Mouse (Mus musculus): ENCODE data around the gene Tdp2.

The Tdp2 gene

GRCm38 (mm10) chr13:24831353-24832130 lies at the start of gene Tdp2, which contains the start of gene Acot13:
Gene Tdp2, plus strand, starts transcription at chr13:24831679.
Gene Acot13, minus strand, starts transcription at chr13:24831540.
- DNase-seq (ENCODE audit: low spot score) = peak; percentile 88

GRCm38 (mm10) chr13:24781916-24782315 lies 49.6 kb upstream of the Tdp2 start:
- DNase-seq (ENCODE audit: low spot score) = no peak

- DNase-seq (ENCODE audit: low spot score) = no peak
These were observed 45.4 kb upstream of the Tdp2 start for GRCm38 (mm10) chr13:24786014-24786490.

- no peak for DNase-seq (ENCODE audit: low spot score)
These were observed 44.0 kb upstream of the Tdp2 start for GRCm38 (mm10) chr13:24787477-24787876.

GRCm38 (mm10) chr13:24791349-24791748 lies 40.1 kb upstream of the Tdp2 start:
- DNase-seq (ENCODE audit: low spot score) = no peak

GRCm38 (mm10) chr13:24792411-24793045 lies 39.0 kb upstream of the Tdp2 start:
- DNase-seq (ENCODE audit: low spot score) = no peak

- no peak for DNase-seq (ENCODE audit: low spot score)
These were observed 32.8 kb upstream of the Tdp2 start for GRCm38 (mm10) chr13:24798686-24799085.

GRCm38 (mm10) chr13:24799378-24799777 lies 32.1 kb upstream of the Tdp2 start:
- no peak for DNase-seq (ENCODE audit: low spot score)

GRCm38 (mm10) chr13:24799925-24800673 lies 31.4 kb upstream of the Tdp2 start:
- DNase-seq (ENCODE audit: low spot score) = peak; percentile 54

GRCm38 (mm10) chr13:24800674-24801307 lies 30.7 kb upstream of the Tdp2 start:
- DNase-seq (ENCODE audit: low spot score) = peak; percentile 96

GRCm38 (mm10) chr13:24801308-24801921 lies 30.1 kb upstream of the Tdp2 start, which contains the start of gene BC005537:
Gene BC005537, plus strand, starts transcription at chr13:24801657.
- DNase-seq (ENCODE audit: low spot score) = no peak

GRCm38 (mm10) chr13:24802131-24802691 lies 29.3 kb upstream of the Tdp2 start:
- DNase-seq (ENCODE audit: low spot score) = peak; percentile 46

GRCm38 (mm10) chr13:24803196-24803595 lies 28.3 kb upstream of the Tdp2 start:
- no peak for DNase-seq (ENCODE audit: low spot score)

- DNase-seq (ENCODE audit: low spot score) = no peak
These were observed 25.4 kb upstream of the Tdp2 start for GRCm38 (mm10) chr13:24806079-24806478.

- no peak for DNase-seq (ENCODE audit: low spot score)
These were observed 19.0 kb upstream of the Tdp2 start for GRCm38 (mm10) chr13:24812521-24812920.

GRCm38 (mm10) chr13:24814616-24815015 lies 16.9 kb upstream of the Tdp2 start:
- no peak for DNase-seq (ENCODE audit: low spot score)

GRCm38 (mm10) chr13:24816125-24817092 lies 15.1 kb upstream of the Tdp2 start:
- no peak for DNase-seq (ENCODE audit: low spot score)

- DNase-seq (ENCODE audit: low spot score) = no peak
These were observed 11.5 kb upstream of the Tdp2 start for GRCm38 (mm10) chr13:24819931-24820330.

GRCm38 (mm10) chr13:24822663-24823343 lies 8.7 kb upstream of the Tdp2 start:
- DNase-seq (ENCODE audit: low spot score) = no peak

All from spleen, adult 12 weeks (tissue).